Mouse (Mus musculus): ENCODE measurements around the gene Emp3.

- no peak for TF ChIP-seq CTCF (IDR thresholded peaks at IDR 0.05; ENCODE audit: insufficient read depth, low read length)
- no peak for TF ChIP-seq POLR2A (IDR thresholded peaks at IDR 0.05; ENCODE audit: borderline replicate concordance, extremely low read depth, low read depth, low read length)
Observed at GRCm38 (mm10) chr7:45920583-45921241, 492 bp downstream of the Emp3 start.

Data from lung, adult 2 months (tissue).